Mouse (Mus musculus) T-helper 2 cell (primary cell): ENCODE measurements around the gene 1110059E24Rik.
"Not testable (repeated sequence)": the region's sequence is repeated elsewhere in the genome, so short reads cannot be mapped to it uniquely, and the experiment has no call there.

Source experiments
- in situ Hi-C: fragments of 300-600 bp; cut with MboI, MseI; formaldehyde crosslinking; loops from one replicate; pipeline ENCODE4 v1.15.1; 2025; ENCODE audit warnings: high pct_unique_total_duplicates

1110059E24Rik gene

DNA sequence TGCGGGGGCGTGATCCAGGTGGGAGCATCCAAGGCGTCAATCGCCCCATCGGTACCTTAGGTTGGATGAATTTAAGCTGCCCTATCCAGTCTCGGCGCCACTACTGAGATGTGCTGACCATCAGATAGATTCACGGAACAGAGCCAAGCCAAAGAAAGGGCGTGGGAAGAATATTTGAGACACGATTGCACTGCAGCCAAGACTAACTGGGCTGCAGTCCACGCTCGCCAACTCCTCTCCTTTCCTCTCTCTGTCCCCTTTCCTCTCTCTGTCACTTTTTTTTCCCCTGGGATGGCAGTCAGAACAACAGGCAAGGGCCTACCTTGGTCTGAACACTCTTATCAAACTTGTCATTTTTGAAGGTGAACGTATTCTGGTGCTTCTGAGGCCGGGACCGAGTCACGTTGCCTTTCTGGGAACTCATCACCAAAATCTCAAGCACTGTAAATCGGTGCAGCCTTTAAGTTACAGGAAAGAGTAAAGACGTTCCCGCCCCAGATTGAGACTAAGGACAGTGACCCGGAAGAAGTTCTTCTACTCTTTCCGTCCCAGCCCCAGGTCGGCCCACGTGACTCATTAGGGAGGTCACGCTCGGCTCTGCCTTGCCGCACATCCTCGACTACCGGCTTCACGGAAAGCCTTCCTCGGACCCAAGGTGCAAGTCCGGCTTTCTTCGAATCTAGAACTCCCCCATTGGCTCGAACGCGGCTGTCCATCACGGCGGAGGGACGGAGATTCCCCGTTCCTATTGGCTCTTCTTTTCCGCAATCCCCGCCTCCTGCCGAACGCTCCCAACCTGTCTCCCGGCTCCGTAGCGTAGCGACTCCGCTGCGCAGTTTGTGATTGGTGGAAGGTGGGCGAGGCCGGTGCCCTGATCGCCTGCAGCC, at the start of gene 1110059E24Rik:
TSS of gene 1110059E24Rik (minus strand) at position 692 of the 887 bp plus-strand sequence.
- in situ Hi-C loops = loop anchor here (10.0 kb wide), 1 partner anchor 78 kb away; no protein-coding TSS in a partner anchor

DNA sequence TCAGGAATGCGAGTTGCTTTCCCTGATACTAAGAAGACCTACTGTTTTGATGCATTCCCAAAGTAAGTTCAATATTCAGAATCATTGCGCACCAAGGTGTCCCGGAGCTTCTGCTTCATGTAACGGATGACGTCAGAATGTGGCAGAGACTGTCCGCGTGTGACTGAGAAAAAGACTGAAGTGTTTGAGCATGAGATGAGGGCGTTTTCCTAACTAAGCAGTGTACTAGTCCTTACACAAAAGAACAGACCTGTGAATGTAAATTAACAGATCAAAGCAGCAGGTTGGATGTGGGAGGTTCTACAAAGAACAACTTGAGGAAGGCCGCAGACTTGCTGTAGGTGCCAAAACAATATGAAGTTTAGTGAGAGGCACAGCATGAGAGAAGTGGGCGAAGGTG, 28.2 kb upstream of the 1110059E24Rik start:
- in situ Hi-C loops = no loop called here

DNA sequence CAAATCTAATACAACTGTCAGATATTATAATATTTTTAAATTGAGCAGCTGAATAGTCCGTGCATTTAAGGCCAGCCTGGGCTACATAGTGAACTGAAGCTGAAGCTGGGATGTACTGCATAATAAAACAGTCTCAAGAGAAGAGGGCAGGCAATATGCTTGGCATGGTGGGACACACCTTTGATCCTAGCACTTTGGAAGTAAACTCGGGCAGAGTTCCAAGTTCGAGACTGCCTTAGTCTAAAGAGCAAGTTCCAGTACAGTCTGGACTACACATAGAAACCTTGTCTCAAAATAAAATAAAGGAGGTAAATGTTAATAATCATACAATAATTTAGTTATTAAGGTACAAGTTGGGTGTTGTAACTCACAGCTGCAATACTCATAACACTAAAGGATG, 27.3 kb upstream of the 1110059E24Rik start:
- in situ Hi-C loops = no loop called here

DNA sequence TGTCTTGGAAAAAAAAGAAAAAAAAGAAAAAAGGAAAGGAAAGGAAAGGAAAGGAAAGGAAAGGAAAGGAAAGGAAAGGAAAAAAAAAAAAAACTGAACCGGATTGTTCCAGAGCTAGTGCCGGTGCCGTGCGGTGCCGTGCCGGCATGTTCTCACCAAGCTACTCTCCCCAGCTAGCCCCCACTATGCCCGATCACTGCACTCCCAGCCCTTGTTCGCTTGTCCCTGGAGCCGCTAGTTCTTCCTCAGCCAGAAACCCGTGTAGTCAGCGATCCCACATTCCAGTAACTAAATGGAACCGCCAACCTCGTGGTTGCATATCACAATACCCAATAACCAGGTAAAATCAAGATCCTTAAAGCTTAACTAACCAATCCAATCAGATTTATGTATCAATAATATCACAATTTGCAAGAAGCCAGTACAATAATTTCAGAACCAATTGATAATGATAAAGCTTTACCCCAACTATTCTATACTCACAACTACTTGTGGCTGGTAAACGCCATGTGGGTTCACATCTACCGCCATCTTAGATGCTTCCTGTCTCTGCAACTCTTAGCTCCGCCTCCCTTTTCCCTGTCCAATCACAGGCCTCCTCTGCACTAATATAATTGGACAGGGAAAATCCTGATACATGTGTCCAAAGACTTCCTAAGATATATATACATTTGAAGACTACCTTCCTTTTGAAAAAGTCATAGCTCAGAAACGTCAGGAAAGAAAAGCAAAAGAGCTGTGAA, 21.7 kb upstream of the 1110059E24Rik start:
- in situ Hi-C loops = no loop called here

DNA sequence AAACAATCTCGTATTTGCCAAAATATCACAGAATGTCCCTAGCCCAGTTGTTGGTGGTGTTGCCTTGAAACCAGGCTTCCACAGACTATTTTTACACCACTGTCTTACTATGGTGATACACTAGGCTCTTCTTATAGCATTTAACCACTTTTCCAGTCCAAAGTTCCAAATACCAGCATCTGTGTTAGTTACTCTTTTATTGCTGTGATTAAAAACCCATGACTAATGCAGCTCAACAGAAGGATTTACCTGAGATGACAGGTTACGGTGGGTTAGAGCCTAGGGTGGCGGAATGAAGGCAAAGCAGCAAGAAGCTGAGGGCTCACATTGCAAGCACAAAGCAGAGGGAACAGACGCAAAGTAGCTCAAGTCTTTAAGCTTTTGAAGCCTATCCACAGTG, 16.9 kb upstream of the 1110059E24Rik start:
- in situ Hi-C loops = no loop called here

DNA sequence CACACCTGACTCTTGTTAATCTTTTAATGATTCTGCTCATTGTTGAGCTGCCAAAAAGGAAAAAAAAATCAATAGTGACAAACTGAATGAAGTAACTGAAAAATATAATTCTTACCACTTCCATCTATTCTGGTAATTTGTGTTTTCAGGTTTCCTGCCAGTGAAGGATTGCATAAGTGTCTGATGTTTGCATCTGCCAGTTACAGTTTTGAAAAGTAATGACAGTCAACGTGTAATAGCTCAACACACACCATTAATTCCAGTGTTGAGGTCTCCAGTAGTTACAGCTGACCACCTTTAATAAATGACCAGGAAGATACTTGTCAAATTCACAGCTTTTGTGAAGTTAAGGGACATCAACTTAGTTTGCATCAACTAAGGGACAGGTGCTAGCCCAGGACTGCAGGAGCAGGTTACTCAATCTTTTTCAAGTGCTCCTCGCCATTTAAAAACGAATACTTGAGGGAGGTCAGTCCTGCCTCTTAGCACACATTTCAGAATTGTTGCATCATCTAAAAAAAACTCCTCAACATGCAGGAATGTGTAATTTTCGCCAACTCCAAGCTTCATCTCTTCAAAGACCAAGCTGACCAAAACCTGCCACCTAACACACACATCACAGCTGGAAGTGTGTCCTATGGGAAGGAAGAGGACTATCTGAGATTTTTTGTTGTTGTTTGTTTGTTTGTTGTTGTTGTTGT, 11.1 kb upstream of the 1110059E24Rik start:
- in situ Hi-C loops = no loop called here

DNA sequence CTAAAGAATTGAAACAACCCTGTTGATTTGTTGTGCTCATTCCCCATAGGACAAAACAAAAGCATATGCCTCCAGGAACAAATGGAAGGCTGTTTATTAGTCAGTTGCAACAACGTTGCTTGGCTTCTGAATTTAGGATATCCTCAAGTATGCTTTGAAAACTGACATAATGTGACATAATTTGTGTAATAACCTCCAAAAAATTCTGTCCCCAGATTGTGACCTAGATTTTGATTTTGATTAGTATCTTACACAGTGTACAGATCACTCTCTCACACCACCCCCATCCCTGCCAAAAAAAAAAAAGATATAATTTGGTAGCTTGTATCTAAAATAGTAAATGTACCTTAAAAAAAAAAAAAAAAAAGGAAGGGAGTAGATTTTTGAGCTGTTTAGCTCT, 8.0 kb upstream of the 1110059E24Rik start:
- in situ Hi-C loops = no loop called here

DNA sequence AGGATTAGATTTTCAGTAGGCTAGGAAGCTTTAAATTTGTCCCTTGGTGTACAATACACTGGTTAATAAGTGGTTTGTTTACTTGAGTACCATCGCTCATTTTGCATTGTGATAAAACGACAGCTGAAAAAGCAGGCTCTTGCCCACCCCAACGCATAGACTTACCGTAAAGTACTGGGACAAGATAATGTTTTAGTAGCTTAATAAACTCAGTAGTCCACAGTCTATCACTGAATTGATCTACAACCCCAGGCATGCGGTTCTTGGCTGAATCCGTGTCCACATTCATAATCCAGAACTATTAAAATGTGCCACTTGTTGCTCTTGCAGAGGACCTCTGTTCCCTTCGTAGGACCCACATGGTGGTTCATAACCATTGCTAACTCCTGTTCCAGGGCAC, 2.0 kb upstream of the 1110059E24Rik start:
- in situ Hi-C loops = loop anchor here (10.0 kb wide), 1 partner anchor 80 kb away; no protein-coding TSS in a partner anchor

DNA sequence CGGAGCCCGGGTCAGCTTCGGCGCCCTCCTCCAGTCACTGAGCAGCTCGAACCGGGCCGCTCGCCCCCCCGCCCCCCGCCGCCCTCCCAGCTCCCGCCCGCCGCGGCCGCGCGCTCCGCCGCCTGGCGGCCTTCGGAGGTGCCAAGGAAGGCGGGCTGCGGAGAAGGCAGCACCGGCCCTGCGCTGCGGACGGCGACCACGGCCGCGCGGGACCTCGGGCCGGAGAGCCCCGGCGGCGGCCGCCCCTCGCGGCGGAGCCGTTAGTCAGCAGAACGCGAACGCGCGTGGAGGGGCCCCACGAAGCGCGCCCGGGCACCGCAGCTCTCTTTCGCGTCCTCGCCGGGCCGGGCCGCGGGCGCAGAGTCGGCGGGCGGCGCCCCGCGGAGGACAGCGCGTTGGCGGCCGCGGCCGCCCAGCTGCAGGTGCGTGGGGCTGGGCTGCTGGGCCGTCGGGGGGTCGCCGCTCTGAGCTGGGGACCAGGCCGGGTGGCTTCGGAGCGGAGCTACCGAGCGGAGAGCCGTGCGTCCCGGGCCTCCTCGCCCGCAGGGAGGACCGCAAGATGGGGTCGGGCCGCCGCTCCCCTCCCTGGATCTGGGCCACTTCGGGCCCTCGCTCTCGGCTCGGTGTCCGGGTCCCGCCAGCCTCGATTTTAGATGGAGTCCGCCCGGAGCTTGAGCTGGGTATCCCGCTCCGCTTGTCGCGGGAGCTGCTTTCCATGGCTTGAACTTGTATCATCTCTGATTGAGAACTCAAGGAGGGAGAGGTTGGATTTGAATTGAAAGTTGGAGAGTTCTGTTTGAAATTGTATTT, 601 bp upstream of the 1110059E24Rik start, which contains the start of gene Abhd17b:
TSS of gene Abhd17b (plus strand) at position 14 of the 810 bp plus-strand sequence.
- in situ Hi-C loops = loop anchor here (10.0 kb wide), 1 partner anchor 79 kb away; no protein-coding TSS in a partner anchor

DNA sequence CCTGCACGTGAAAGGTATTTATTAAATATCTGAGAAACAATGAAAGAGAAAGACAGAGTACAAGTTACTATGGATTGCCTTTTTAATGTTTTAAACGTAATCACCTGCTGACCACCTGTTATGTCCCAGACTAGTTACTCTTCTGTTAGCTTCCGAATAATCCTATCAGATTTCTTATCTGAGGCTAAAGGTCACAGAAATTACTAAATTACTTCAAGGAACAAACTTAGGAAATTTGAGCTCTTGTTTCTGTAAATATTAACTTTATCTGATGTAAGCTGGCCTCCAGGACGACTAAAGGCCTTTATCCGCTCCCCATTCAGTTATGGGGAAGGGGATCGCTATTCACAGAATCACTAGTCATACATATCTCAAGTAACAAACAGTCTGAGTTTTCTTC, 1.1 kb downstream of the 1110059E24Rik start:
- in situ Hi-C loops = loop anchor here (10.0 kb wide), 1 partner anchor 77 kb away; no protein-coding TSS in a partner anchor

DNA sequence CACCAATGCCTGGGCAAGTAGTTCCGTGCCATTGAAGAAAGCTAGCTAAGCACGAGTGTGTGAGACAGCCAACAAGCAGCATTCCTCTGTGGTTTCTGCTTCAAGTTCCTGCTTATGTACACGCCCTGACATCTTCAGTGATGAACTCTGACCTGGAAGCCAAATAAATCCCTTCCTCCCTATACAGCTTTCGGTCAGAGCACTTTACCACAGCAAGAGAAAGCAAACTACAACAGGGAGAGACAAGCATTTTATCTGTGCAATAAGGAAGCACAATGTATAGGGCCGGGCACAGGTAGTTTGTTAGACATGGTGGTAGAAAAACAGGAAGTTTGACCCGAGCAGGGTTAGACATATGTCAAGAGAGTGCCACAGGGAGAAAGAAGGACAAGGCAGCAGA, 6.6 kb downstream of the 1110059E24Rik start:
- in situ Hi-C loops = loop anchor here (5.0 to 10.0 kb wide), 2 partner anchors 216 to 1629 kb away; partner anchors contain the start of gene Smc5

DNA sequence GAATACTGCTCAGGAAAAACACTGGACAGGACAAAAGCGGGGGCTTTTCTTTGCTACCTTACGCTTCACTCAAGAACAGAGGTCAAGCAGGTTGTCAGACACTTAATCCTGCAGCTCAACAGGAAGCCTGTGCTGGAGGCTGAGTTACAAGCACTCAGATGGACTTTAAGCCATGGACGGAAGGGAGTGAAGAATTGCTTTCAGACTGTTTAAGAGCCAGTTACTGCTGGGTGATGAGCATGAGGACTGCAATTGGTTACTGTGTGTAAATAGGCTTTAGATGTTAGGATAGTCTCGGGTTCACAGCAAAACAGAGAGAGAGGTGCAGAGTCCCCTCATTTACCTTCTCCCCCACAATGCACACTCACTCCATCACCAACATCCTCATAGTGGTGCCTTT, 7.5 kb downstream of the 1110059E24Rik start:
- in situ Hi-C loops = loop anchor here (5.0 to 10.0 kb wide), 2 partner anchors 217 to 1630 kb away; partner anchors contain the start of gene Smc5

DNA sequence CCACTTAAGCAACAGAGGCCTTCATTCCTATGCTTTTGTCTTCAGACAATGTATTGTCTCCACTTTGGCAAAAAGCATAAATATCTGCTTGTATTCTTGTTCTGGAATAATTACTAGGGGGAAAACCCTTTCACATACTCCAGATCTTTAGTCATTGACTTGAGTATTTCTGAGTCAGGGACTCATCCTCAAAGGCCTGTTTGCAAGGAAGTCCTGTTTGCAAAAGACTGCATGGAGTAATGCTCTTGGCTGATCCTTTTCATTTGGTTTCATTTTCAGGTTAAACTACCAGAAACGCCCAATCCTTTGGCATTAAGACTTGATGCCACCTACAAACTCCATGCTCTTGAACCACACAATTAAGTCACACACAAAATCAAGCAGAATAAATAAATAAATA, 8.8 kb downstream of the 1110059E24Rik start:
- in situ Hi-C loops = loop anchor here (10.0 kb wide), 1 partner anchor 1631 kb away; the partner anchor contains the start of gene Smc5

DNA sequence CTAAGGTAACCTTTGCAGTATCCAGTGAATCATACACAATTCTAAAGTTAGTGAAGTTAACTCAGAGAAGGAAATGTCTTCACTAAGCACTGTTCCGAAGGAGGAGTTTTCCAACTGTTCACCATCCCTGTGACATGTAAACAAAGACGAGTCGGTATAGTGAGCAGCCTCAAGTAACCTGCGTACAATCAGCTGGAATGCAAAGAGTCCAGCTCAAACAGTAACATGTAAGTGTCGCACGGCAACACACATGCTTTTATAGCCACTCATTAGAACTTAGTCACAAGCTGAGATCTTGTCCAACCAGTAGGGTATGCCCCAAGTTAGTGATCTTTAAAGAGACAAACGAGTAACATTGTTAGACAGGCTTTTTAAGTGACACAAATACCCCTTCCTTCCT, 15.1 kb downstream of the 1110059E24Rik start:
- in situ Hi-C loops = no loop called here

DNA sequence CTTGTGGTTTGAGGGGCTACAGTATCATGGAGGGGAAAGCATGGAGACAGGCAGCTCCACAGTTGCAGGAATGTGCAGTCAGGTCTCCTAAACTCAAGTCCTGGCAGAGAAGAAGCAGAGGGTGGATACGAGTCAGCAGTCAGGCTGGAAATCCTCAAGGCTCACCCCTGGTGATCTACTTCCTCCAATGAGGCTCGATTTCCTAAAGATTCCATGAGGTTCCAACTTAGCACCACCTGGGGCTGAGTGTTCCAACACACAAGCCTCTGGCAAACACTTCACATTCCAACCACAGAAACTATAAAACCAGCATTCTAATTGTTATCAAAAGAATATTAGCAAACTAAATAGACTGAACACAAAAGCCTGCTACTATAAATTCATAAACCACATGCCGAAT, 15.9 kb downstream of the 1110059E24Rik start:
- in situ Hi-C loops = no loop called here

DNA sequence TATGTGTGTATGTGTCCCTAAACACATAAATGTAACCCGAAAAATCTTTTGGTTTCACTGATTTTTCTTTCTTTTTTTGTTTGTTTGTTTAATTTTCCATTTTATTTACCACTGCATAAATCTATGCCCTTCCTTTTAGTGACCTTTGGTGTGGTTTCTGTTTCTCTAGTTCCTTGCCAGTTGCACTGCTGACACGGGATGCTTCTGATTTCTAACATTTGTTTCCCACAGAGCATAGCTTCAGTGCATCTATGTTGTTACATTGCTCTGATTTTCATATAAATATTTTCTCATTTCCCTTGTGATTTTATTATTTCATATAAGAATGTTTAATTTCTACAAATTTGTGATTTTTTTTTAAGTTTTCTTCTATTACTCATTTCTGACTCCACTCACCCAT, 17.4 kb downstream of the 1110059E24Rik start:
- in situ Hi-C loops = no loop called here

DNA sequence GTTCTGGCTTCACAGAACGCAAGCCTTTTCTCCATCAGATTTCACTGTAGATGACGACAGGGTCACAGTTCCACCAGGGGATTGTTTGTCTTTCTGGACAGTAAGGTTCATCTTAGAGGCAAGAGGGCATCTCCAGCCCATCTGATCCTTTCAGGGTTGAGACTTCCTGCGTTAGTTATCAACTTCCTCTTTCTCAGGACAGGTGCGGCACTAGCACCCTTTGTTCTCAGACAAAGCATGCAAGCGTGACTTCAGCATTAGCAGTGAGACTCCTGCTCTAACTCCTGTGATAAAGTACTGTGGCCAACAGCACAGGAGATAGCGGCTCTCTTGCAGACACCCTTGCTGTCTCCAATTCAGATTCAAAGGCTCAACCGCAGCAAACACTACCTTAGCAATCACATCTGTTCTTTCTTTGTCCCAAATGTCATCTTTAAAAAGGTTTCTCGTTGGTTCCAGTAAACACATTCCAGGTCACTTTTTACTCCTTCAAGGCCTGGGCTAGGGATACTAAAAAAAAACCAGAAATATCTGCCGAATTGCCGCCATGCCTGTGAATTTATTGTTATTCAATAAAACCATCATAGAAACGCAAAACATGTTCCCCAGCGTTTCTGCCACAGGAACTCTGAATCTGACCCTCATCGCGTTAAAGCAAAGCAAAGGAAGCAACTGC, 22.0 kb downstream of the 1110059E24Rik start:
- in situ Hi-C loops = no loop called here

DNA sequence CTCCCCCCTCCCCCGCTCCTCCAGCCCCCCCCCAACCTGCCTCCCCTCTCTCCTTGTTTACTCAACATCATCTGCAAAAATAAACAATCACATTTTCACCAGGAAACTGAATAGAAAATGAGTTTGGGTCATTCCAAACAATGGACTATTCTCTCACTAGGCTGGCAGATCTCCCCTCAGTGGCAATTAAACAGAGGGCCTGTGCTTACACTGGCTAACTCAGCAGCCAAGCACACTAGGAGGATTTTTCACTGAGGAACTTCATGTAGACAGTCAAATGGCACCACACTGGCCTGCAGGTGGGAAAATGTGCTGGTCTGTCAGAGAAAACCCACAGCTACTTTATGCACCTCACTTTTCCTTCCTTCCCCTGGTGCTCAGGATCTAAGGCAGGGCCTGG, 23.3 kb downstream of the 1110059E24Rik start:
- in situ Hi-C loops = no loop called here

DNA sequence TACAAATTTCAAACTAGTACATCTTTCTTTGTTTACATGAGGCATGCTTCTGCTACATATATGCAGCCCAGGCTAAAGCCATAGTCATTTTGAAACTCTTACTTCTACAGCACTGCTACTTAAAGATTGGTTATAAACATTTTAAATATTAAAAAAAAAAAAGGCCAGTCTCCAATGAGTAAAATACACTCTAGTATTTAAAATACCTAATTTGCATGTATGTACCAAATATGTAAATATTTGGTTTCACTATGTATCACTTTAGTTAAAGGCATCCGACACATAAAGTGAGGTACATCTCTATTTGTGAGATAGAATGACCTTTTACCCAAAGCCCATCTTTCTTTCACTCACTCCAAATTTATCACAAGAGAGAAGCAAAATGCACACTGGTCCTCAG, 23.7 kb downstream of the 1110059E24Rik start:
- in situ Hi-C loops = no loop called here

DNA sequence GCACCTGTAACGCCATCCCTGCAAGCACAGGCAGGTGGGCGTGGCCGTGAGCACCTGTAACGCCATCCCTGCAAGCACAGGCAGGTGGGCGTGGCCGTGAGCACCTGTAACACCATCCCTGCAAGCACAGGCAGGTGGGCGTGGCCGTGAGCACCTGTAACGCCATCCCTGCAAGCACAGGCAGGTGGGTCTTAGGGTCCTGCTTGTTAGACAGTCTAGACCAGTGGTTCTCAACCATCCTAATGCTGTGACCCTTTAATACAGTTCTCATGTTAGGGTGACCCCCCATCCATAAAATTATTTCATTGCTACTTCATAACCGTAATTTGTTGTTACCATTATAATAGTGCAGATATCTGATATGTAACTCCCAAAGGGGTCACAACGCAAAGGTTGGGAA, 24.3 kb downstream of the 1110059E24Rik start:
- in situ Hi-C loops = not testable (repeated sequence)
